Mouse (Mus musculus) embryonic facial prominence, embryonic 10.5 days (tissue): ENCODE results near the gene Inpp5a. TPM values are rescaled to one million over a fixed set of nuclear protein-coding genes. Genes with fewer than 3 reads are reported as not detected.

Source experiments
- DNase-seq: peaks from one replicate; pipeline ENCODE4 v3.0.0-alpha.2; 2017; ENCODE audit warnings: low spot score
- H3K27ac ChIP-seq: fragments of 300-500 bp; sonication (generic); replicated peaks from 2 replicates; pipeline ENCODE4 v1.5.1; 2016; ENCODE audit warnings: mild to moderate bottlenecking
- H3K27me3 ChIP-seq: fragments of 300-500 bp; sonication (generic); replicated peaks from 2 replicates; pipeline ENCODE4 v1.6.1; 2016; ENCODE audit warnings: low read depth, mild to moderate bottlenecking; ENCODE audit not compliant: poor library complexity, severe bottlenecking
- H3K36me3 ChIP-seq: fragments of 300-500 bp; sonication (generic); replicated peaks from 2 replicates; pipeline ENCODE4 v1.6.1; 2016; ENCODE audit warnings: mild to moderate bottlenecking, moderate library complexity
- H3K4me1 ChIP-seq: fragments of 300-500 bp; sonication (generic); 2 replicates; pipeline ENCODE4 v1.6.1; 2016
- H3K4me3 ChIP-seq: fragments of 300-500 bp; sonication (generic); 2 replicates; pipeline ENCODE4 v1.5.1; 2016; ENCODE audit warnings: mild to moderate bottlenecking, moderate library complexity
- H3K9me3 ChIP-seq: fragments of 300-500 bp; sonication (generic); 2 replicates; pipeline ENCODE4 v1.6.1; 2016; ENCODE audit warnings: mild to moderate bottlenecking
- WGBS: fragments of 180-500 bp; shearing (Covaris S2); methylation state at CpG from one replicate; pipeline ENCODE4 v1.1.7; 2016; 5-methylcytosine and 5-hydroxymethylcytosine counted together
- polyA plus RNA-seq: library from polyadenylated mRNA; unstranded; fragments of >200 nt; fragmentation: Nextera tagmentation; extraction: Ambion mirVana; gene quantifications from 2 replicates; pipeline ENCODE4 v1.2.1, GENCODE M21; 2016

Inpp5a gene
- polyA plus RNA-seq, 1 experiment from 2014 or later: 16.8 TPM

DNA sequence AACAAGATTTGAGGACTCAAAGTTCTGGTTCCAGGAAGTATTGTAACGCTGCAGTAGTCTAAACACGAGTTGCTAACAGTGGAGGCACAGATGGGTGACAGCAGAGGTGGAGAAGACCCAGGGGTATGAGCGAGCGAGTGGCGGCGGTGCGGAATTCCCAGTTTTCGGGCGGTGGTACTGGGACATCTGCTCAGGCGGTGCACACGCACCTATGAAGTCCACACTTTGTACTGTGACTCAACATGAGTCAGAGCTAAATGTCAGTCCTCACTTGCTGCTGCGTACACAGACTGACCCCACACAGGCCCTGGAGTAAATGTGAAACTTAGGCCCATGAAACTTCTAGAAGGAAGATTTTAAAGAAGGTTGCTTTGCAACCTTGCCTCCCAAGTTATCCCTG, 72.4 kb downstream of the Inpp5a start:
- no peak for DNase-seq
- WGBS: 92% methylated on average over 12 of the region's 12 CpGs
- Histone ChIP-seq H3K4me3 (no peak overlapping the region), H3K27ac (no peak overlapping the region), H3K27me3 (no peaks in the 10 kb centered on the region), H3K4me1 (peaks cover 5% of the 10 kb centered on the region), H3K9me3 (no peaks in the 10 kb centered on the region), H3K36me3 (no peaks in the 10 kb centered on the region)

- Histone ChIP-seq H3K27me3 (no peaks in the 10 kb centered on the region), H3K4me1 (peaks cover 13% of the 10 kb centered on the region), H3K9me3 (no peaks in the 10 kb centered on the region), H3K4me3 (no peak overlapping the region), H3K27ac (no peak overlapping the region), H3K36me3 (no peaks in the 10 kb centered on the region)
- no peak for DNase-seq
- WGBS: 88% methylated on average over 10 of the region's 10 CpGs
Measured at GRCm38 (mm10) chr7:139462142-139462541, 73.2 kb downstream of the Inpp5a start.

DNA sequence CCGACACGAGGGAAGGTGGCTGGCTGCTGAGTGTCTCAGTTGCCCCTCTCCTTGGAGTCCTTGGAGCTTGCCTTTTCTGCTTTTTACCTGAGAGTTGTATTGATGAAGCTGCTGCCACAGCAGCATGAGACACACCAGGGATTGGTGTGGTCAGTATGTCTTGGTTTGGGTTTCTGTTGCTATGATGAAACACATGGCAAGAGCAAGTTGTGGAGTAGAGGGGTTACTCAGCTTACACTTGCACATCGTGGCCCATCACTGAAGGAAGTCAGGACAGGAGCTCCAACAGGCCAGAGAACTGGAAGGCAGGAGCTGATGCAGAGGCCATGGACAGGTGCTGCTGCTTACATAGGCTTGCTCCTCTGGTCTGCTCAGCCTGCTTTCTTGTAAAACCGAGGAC, 76.6 kb downstream of the Inpp5a start:
- DNase-seq: no peak
- H3K36me3 ChIP-seq: no peaks in the 10 kb centered on the region
- WGBS: 85% methylated on average over 4 of the region's 4 CpGs

DNA sequence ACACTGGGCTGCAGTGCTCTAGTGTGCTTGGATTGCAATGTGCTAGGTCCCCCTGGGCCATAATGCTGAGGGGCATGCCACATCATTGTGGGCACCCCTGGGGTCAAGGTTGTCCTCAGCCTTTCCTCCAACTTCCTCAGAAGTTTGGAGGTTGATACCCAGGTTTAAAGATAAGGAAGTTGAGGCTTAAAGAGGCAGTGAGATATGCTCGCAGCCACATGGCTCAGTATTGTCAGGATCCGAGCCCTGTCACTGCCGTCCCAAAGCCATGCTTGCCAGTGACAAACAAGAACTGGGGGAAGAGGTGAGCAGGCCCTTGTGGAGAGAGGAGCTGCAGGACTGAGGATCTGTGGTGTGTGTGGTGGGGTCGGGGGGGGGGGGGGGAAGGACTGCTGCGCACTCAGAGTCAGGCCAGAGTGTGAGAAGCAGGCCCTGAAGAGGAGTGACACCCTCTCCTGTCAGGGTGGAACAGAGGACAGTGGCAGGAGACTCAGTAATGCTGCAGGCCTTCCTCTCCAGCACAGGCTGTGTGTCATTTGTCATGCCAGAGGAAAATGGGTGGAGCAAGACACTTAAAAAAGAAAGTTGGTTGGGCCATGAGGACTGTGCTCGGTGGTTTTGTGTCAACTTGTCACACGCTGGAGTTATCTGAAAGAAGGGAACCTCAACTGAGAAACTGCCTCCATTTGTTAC, 77.7 kb downstream of the Inpp5a start:
- H3K9me3 ChIP-seq: no peaks in the 10 kb centered on the region
- H3K4me3 ChIP-seq: no peak overlapping the region
- no peaks in the 10 kb centered on the region for H3K36me3 ChIP-seq
- no peaks in the 10 kb centered on the region for H3K27me3 ChIP-seq
- H3K27ac ChIP-seq: no peak overlapping the region; the same call in 1 of the 2 replicates
- H3K4me1 ChIP-seq: peaks cover 31% of the 10 kb centered on the region
- WGBS: 62% methylated on average over 7 of the region's 7 CpGs
- no peak for DNase-seq

More for the DNA sequence above, 76.6 kb downstream of the Inpp5a start:
- peaks cover 31% of the 10 kb centered on the region for H3K4me1 ChIP-seq
- no peak overlapping the region for H3K27ac ChIP-seq
- H3K9me3 ChIP-seq: no peaks in the 10 kb centered on the region
- no peak overlapping the region for H3K4me3 ChIP-seq
- H3K27me3 ChIP-seq: no peaks in the 10 kb centered on the region

- WGBS: 78% methylated on average over 10 of the region's 10 CpGs
- DNase-seq: no peak
- no peaks in the 10 kb centered on the region for H3K36me3 ChIP-seq
- H3K4me3 ChIP-seq: no peak overlapping the region
- H3K9me3 ChIP-seq: no peaks in the 10 kb centered on the region
- peak overlapping the region; percentile 61 for H3K27ac ChIP-seq
- no peaks in the 10 kb centered on the region for H3K27me3 ChIP-seq
- peaks cover 31% of the 10 kb centered on the region for H3K4me1 ChIP-seq
Measured at GRCm38 (mm10) chr7:139467177-139467895, 78.4 kb downstream of the Inpp5a start.

DNA sequence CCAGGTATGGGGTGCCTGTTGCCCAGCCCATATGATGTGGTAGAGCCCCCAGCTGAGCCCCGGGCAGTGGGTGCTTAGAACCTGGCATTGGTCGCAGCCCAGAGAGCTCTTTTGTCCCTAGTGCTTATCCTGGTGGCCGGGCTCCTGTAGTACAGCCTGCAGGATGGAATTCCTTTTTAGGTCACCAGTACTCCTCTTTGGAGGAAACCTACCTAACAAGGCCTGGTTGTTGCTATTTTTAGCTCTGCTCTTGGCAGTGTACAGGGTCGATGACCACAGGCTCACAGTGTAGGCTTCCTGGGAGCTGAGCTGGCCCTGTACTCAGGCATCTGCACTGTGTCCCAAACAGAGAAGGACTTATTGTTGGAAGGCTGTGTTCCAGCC, 79.0 kb downstream of the Inpp5a start:
- peaks cover 35% of the 10 kb centered on the region for H3K4me1 ChIP-seq
- no peak for DNase-seq
- H3K4me3 ChIP-seq: no peak overlapping the region
- H3K9me3 ChIP-seq: no peaks in the 10 kb centered on the region
- no peaks in the 10 kb centered on the region for H3K27me3 ChIP-seq
- H3K27ac ChIP-seq: peak overlapping the region; percentile 61; the same call in 1 of the 2 replicates
- 76% methylated on average over 4 of the region's 4 CpGs for WGBS
- H3K36me3 ChIP-seq: no peaks in the 10 kb centered on the region

- H3K9me3 ChIP-seq: no peaks in the 10 kb centered on the region
- no peaks in the 10 kb centered on the region for H3K27me3 ChIP-seq
- no peak overlapping the region for H3K4me3 ChIP-seq
- peak overlapping the region; percentile 61; the same call in 1 of the 2 replicates for H3K27ac ChIP-seq
- 31% methylated on average over 2 of the region's 2 CpGs for WGBS
- H3K4me1 ChIP-seq: peaks cover 38% of the 10 kb centered on the region
- H3K36me3 ChIP-seq: no peaks in the 10 kb centered on the region
- peak; percentile 24 for DNase-seq
Measured at GRCm38 (mm10) chr7:139468440-139468839, 79.5 kb downstream of the Inpp5a start.

- H3K27me3 ChIP-seq: no peaks in the 10 kb centered on the region
Measured at GRCm38 (mm10) chr7:139469457-139469856, 80.5 kb downstream of the Inpp5a start.

GRCm38 (mm10) chr7:139470481-139470880, 81.6 kb downstream of the Inpp5a start:
- Histone ChIP-seq H3K27me3 (no peaks in the 10 kb centered on the region), H3K9me3 (no peaks in the 10 kb centered on the region), H3K27ac (no peak overlapping the region), H3K4me3 (no peak overlapping the region), H3K36me3 (no peaks in the 10 kb centered on the region), H3K4me1 (peaks cover 38% of the 10 kb centered on the region)
- no peak for DNase-seq
- 79% methylated on average over 2 of the region's 2 CpGs for WGBS

More at GRCm38 (mm10) chr7:139469457-139469856, 80.5 kb downstream of the Inpp5a start:
- H3K36me3 ChIP-seq: no peaks in the 10 kb centered on the region
- H3K4me3 ChIP-seq: no peak overlapping the region
- H3K4me1 ChIP-seq: peaks cover 38% of the 10 kb centered on the region
- 92% methylated on average over 4 of the region's 4 CpGs for WGBS
- no peak for DNase-seq
- H3K9me3 ChIP-seq: no peaks in the 10 kb centered on the region
- H3K27ac ChIP-seq: no peak overlapping the region

GRCm38 (mm10) chr7:139472052-139472451, 83.1 kb downstream of the Inpp5a start:
- Histone ChIP-seq H3K4me3 (no peak overlapping the region), H3K36me3 (no peaks in the 10 kb centered on the region), H3K4me1 (peaks cover 31% of the 10 kb centered on the region), H3K27me3 (no peaks in the 10 kb centered on the region), H3K9me3 (no peaks in the 10 kb centered on the region), H3K27ac (no peak overlapping the region)
- no peak for DNase-seq
- 84% methylated on average over 1 of the region's 1 CpGs for WGBS

GRCm38 (mm10) chr7:139472865-139473549, 84.1 kb downstream of the Inpp5a start:
- H3K4me1 ChIP-seq: peaks cover 21% of the 10 kb centered on the region
- no peaks in the 10 kb centered on the region for H3K36me3 ChIP-seq
- H3K4me3 ChIP-seq: no peak overlapping the region
- DNase-seq: peak; percentile 84
- H3K27ac ChIP-seq: peak overlapping the region; percentile 49; the same call in 1 of the 2 replicates
- H3K9me3 ChIP-seq: no peaks in the 10 kb centered on the region
- 29% methylated on average over 7 of the region's 7 CpGs for WGBS
- H3K27me3 ChIP-seq: no peaks in the 10 kb centered on the region

DNA sequence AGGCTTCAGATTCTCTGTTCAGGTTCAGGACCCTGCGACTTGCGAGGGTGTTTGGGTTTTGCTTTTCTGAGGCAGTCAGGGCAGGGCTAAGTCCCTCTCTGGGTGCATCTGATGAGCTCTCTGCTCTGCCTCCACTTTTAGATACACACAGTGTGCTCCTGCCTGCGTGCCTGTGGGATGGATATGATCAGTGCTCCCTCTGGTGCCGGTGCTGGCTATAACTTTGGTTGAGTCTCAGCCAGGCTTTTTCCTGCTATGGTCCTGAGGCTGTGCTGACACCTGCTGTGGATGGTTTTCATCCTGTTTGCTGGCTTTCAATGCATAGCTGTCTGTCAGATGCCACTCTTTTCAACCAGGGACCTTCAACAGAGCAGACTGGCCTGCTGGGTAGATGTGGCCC, 87.0 kb downstream of the Inpp5a start:
- no peak overlapping the region for H3K4me3 ChIP-seq
- H3K27me3 ChIP-seq: no peaks in the 10 kb centered on the region
- WGBS: 44% methylated on average over 4 of the region's 4 CpGs
- H3K4me1 ChIP-seq: peaks cover 8% of the 10 kb centered on the region; the same call in 1 of the 2 replicates
- no peak overlapping the region for H3K27ac ChIP-seq
- H3K9me3 ChIP-seq: no peaks in the 10 kb centered on the region
- DNase-seq: no peak
- H3K36me3 ChIP-seq: no peaks in the 10 kb centered on the region
